Mouse (Mus musculus): ENCODE measurements at regions not wholly inside any gene's neighbourhood (a gene's known extent, or its start where the extent isn't known, plus 50 kb on each side); places are given as distances from the start of the nearest gene placed in this dataset.

GRCm38 (mm10) chr17:81185685-81186084 is 120.8 kb upstream of the Thumpd2 start:
- DNase-seq (ENCODE audit: low read depth in 2 of 2, low spot score in 2 of 2) = no peak

- DNase-seq (ENCODE audit: low read depth in 2 of 2, low spot score in 2 of 2) = no peak
Observed at GRCm38 (mm10) chr17:81180813-81181424, 116.0 kb upstream of the Thumpd2 start.

- no peak for DNase-seq (ENCODE audit: low read depth in 2 of 2, low spot score in 2 of 2)
Observed at GRCm38 (mm10) chr17:81176306-81176705, 111.4 kb upstream of the Thumpd2 start.

- DNase-seq (ENCODE audit: low read depth in 2 of 2, low spot score in 2 of 2) = no peak
Observed at GRCm38 (mm10) chr17:81175877-81176276, 111.0 kb upstream of the Thumpd2 start.

GRCm38 (mm10) chr17:81172943-81173342 is 108.1 kb upstream of the Thumpd2 start:
- no peak for DNase-seq (ENCODE audit: low read depth in 2 of 2, low spot score in 2 of 2)

GRCm38 (mm10) chr17:81169118-81169517 is 104.2 kb upstream of the Thumpd2 start:
- no peak for DNase-seq (ENCODE audit: low read depth in 2 of 2, low spot score in 2 of 2)

GRCm38 (mm10) chr17:81150730-81151129 is 85.8 kb upstream of the Thumpd2 start:
- DNase-seq (ENCODE audit: low read depth in 2 of 2, low spot score in 2 of 2) = no peak

GRCm38 (mm10) chr17:81134702-81135101 is 69.8 kb upstream of the Thumpd2 start:
- no peak for DNase-seq (ENCODE audit: low read depth in 2 of 2, low spot score in 2 of 2)

GRCm38 (mm10) chr17:81133227-81133626 is 68.3 kb upstream of the Thumpd2 start:
- DNase-seq (ENCODE audit: low read depth in 2 of 2, low spot score in 2 of 2) = no peak

All from CD8-positive naive resting alpha-beta T cell, adult 2 months (primary cell).